Mouse (Mus musculus) fibroblast of lung, adult 2 months (primary cell): ENCODE data around the gene Stx12.

ENCODE experiments used
- DNase-seq: peaks from one replicate; pipeline ENCODE4 v3.0.0-alpha.2; 2011; ENCODE audit warnings: low read depth

The Stx12 gene

GRCm38 (mm10) chr4:132863012-132863411, 21.3 kb downstream of the Stx12 start:
- no peak for DNase-seq

- no peak for DNase-seq
These were observed 23.4 kb downstream of the Stx12 start for GRCm38 (mm10) chr4:132860880-132861279.

DNA sequence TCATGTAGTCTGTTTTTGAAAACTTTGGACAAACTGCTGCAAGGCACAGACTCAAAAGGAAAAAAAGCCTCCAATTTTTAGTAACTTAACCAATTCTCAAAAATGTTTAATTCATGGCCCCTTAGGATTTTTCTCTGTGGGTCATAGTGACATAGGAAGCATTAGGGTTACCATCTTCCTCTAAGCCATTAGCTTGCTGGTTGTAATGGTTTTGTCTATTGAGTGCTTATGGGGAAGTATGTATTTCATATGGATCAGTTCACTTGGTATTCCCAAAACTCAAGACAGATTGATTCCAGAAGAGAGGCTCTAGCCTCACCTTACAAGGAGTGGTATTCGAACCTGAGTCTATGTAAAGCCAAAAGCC, 40.6 kb downstream of the Stx12 start:
- no peak for DNase-seq

DNA sequence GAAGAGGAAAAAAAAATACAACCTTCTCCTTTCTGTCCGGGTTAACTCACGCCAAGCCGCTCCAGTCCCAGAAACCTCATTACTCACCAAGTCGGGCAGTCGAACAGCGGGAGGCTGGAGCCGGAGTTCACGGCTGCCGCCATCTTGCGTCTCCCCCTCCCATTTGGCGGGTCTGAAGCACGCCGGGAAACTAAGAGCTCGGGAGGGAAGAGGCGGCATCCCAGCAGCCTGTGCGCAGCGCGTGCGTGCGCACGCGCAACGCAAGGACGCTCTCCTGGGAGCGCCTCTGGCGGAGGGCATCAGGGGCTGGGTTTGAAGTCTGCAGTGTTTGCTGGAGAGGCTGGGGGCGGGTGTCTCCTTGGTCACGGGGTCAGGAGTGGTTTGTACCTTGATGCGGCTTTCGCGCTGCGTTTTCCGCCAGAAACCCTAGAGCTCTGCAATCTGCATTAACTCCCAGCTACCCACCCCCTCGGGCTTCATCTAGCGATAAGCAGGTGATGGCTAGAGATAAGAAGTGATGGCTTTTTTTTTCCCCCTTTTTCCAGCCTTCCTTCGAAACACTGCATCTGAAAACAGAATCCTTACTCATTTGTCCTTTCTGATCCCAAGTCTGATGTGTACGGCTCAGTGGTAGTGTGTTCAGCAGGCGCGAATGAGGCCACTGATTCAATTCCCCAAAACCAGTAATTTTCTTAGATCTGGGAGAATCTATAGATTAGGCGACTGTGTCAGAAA, 41.2 kb downstream of the Stx12 start, which contains the start of gene Ppp1r8:
Ppp1r8 (minus strand) TSS at position 200 of the 735 bp plus-strand sequence.
- DNase-seq = peak; percentile 91

- DNase-seq = no peak
These were observed 41.9 kb downstream of the Stx12 start for GRCm38 (mm10) chr4:132842281-132842906.

DNA sequence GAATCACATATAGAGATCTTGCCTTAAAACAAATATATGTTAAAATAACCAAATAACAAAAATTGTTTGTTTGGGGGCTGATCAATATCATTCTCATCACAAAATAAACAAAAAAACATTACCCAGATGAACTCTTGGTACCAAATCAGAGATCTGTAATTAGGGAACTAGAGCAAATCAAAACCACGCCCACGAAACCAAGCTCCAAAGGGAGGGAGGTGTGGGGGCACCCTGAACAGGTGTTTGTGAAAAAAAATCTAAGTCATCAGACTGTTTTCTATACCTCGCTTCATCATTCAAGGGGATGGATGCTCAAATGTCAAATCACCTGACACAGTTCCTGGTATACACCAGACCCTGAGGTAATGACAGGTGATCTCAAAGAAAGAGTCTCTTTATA, 42.8 kb downstream of the Stx12 start:
- DNase-seq = no peak

- DNase-seq = no peak
These were observed 60.5 kb downstream of the Stx12 start for GRCm38 (mm10) chr4:132823614-132824366.

DNA sequence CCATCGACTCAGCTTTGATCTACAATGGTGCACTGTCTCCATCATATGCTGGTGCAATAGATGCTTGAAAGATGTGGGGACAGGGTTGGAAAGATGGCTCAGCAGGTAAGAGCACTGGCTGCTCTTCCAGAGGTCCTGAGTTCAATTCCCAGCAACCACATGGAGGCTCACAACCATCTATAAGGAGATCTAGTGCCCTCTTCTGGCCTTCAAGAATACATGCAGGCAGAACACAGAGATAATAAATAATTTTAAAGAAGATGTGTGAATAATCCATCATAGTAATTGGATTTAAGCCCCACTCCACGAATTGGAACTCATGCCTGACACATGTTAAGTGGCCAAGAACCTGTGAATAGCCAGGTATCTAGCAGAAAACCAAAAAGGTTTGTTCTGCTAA, 65.9 kb downstream of the Stx12 start:
- DNase-seq = no peak

DNA sequence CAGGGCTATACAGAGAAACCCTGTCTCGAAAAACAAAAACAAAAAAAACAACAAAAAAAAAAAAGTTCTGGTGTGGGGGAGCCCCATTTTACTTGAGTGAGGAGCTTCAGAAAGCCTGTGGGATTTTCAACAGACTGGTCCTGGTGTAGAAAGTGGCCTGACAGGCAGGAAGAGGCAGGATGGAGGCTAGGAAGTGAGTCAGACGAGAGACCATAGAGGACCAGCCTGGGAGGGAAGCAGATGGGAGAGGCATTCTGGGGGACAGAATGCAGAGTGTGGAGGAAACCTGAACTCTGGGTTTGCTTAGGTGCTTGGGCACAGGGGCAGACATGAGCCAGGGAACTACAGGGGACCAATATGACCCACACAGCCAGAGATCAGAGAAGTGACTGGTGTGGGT, 67.5 kb downstream of the Stx12 start:
- DNase-seq = no peak

GRCm38 (mm10) chr4:132816404-132816803, 67.9 kb downstream of the Stx12 start:
- no peak for DNase-seq

DNA sequence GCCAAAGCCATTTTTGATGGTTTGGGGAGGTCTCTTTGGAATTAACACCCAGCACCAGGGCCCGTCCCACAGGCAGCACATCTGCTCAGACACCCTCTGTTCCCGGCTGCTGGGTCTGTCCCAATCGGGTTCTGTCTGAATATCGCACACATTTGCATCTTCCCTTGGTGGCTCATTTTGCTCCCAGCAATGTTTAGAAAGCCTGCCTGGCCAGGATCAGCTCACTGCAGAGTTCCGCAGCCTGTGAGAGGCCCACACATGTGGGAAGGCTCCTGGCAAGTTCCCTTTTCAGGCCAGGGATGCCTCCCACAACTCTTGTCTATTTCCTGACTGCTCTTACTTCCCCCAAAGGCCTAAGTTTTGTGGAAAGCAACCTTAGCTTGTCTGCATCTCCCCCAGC, 74.7 kb downstream of the Stx12 start:
- no peak for DNase-seq

- DNase-seq = no peak
These were observed 76.3 kb downstream of the Stx12 start for GRCm38 (mm10) chr4:132807771-132808641.

DNA sequence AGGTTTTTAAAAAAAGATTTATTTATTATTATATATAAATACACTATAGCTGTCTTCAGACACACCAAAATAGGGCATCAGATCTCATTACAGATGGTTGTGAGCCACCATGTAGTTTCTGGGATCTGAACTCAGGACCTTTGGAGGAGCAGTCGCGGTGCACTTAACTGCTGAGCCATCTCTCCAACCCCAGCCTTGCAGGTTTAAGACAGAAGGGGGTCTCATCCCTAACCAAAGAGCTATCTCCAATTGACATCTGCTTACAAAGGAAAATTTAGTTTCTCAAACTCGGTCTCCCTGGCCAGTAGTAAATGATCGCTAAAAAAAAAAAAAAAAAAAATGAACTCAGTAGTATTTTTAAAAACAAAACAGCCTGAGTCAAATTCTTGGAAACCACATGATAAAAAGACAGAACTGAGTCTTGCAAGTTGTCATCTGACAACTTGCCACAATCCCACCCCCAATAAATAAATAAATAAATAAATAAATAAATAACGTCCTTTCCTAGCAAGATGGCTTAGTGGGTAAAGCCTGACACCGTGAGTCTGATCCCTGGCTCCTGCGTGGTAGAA, 77.6 kb downstream of the Stx12 start:
- no peak for DNase-seq

- DNase-seq = no peak
These were observed 78.6 kb downstream of the Stx12 start for GRCm38 (mm10) chr4:132805599-132806197.

DNA sequence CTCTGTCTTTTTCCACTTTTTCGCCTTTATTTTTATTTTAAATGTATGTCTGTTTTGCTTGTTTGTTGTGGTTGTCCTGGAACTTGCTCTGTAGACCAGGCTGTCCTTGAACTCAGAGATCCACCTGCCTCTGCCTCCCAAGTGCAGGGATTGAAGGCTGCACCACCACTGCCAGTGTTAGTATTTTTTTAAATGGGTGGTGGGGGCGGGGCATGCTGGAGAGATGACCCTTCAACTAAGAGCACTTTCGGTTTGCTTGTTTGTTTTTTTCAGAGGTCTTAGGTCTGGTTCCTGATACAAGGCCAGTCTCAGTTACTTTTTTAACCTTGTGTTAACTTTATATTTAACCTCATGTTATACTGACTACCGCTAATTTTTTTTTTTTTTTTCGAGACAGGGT, 79.2 kb downstream of the Stx12 start:
- DNase-seq = no peak

- DNase-seq = no peak
These were observed 80.0 kb downstream of the Stx12 start for GRCm38 (mm10) chr4:132804331-132804730.

DNA sequence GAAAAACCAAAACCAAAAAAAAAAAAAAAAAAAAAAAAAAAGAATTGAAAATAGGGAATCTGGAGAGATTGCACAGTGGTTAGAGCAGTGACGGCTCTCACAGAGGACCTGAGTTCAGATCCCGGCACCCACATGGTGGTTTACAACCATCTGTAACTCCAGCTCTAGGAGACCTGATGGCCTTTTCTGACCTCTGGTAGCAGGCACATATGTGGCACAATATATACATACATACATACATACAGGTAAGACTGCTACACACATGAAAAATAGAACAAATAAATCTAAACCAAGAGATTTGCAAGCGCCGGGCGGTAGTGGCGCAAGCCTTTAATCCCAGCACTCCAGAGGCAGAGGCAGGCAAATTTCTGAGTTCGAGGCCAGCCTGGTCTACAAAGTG, 80.4 kb downstream of the Stx12 start:
- DNase-seq = no peak
